Mouse (Mus musculus) testis, postnatal 14 days (tissue): Measurements from ENCODE around the gene Lrtm2.

Experiments
- DNase-seq: peaks from one replicate; pipeline ENCODE4 v3.0.0; 2021; ENCODE audit warnings: low spot score

Lrtm2 gene

DNA sequence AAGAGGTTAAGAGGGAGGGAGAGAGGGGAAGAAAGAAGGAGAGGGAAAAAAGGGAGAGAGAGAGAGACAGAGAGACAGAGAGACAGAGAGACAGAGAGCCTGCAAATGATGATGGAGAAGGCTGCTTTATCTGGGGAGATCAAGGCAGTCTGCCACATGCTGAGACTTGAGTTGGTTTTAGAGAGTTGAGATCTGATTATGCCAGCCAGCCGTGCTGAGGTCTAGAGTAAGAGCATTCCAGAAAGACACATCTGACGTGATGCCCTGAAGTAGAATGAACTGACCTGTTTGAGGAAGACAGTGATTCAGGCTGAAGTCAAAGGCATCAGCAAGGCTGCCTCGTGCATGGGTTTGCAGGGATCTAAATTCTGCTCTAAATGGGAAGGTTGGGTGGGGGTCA is 3.3 kb upstream of the Lrtm2 start:
- DNase-seq = no peak

GRCm38 (mm10) chr6:119333202-119333601 is 2.6 kb upstream of the Lrtm2 start:
- no peak for DNase-seq

DNA sequence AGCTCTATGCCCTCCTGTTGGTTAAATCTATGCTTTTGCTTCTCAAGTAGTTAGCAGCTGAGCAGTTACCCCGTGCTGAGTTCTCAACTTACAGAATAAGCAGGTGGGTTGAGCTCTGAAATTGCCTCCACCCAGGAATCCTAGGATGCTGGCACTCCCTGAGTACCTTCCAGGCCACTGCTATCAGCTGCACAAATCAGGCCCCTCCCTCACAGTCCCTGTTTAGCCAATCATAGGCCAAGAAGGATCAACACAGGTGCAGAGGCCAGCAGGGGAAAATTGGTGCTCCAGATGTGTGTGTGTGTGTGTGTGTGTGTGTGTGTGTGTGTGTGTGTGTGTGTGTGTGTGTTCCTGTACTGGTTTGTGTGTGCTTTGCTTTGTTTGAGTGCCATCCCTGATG is 1.5 kb upstream of the Lrtm2 start:
- no peak for DNase-seq

- no peak for DNase-seq
These were observed 630 bp downstream of the Lrtm2 start for GRCm38 (mm10) chr6:119329936-119330335.

- DNase-seq = no peak
These were observed 1.3 kb downstream of the Lrtm2 start for GRCm38 (mm10) chr6:119329215-119329714.

- no peak for DNase-seq
These were observed 1.9 kb downstream of the Lrtm2 start for GRCm38 (mm10) chr6:119328521-119329115.

DNA sequence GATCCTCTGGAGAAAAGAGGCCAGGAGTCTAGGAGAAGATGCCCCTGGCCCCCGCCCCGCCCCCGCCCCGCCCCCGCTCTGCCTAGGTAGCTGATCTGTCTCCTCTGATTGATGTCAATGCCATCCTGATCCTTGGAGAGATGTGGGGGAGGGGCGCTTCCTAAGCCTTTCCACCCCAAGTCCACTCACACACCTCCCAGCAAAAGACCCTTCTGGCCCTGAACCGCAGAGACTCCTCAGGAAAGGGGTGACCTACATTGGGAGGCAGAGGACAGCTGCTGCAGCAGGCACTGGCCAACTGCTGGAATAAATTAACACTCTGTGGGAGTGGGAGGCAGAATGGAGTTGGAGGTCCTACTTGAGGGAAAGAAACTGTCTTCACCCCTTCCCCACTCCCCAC is 4.0 kb downstream of the Lrtm2 start:
- no peak for DNase-seq

DNA sequence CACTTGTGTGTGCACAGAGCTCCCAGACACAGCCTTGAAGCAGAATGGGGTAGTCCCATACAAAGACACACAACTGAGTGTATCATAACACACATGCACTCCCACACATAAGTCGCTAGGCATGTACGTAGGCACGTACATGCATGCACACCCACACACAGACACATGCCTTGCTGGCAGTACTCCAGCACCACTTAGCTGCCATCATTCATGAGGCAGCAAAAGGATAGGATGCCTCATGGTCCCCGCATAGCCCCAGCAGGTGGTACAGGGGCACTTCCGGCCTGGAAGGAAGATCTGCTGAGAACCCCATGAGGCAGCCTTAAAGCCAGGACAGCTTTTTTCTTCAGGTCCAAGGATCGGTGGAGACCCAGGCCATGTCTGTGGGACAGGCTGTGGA is 4.6 kb downstream of the Lrtm2 start:
- no peak for DNase-seq

DNA sequence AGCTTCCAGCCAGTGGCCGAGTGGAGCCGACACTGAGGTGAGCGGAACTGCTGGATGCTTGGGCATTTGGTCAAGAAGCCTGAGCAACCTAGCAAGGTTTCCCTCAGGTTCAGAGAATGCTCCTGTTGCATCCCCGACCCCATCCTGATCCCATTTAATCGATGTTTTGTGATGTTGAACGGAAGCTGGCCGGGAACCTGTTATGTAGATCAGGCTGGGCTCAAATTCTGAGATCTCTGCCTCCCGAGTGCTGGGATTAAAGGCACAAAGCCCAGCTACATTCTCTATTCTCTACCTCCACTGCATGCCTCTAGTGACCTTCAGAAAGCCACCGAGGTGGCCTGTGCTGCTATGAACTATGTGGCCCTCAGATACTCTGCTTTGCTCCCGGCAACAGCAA is 5.8 kb downstream of the Lrtm2 start:
- DNase-seq = no peak

- no peak for DNase-seq
These were observed 8.8 kb downstream of the Lrtm2 start for GRCm38 (mm10) chr6:119321752-119322151.

- peak; percentile 33 for DNase-seq
These were observed 10.1 kb downstream of the Lrtm2 start for GRCm38 (mm10) chr6:119320481-119320880.

GRCm38 (mm10) chr6:119319358-119319757 is 11.2 kb downstream of the Lrtm2 start:
- peak; percentile 30 for DNase-seq

DNA sequence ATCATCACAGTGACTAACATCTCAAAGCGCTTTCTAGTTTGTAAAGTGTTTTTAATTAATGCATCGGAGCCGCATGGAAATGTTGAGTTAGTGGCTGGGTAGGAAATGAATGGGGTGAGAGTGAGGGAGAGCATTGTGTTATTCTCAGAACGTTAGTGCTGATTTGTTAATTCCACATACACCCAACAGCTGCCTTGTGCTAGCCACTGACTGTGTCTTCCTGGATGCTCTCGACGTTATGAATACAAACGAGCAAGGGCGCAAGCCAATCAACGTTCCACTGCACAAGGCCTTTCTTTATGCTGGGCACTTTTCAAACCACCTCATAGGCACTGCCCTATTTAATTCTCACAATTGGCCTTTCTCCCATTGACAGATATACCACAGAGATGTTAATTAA is 11.8 kb downstream of the Lrtm2 start:
- DNase-seq = no peak

- no peak for DNase-seq
These were observed 15.7 kb downstream of the Lrtm2 start for GRCm38 (mm10) chr6:119314751-119315476.

DNA sequence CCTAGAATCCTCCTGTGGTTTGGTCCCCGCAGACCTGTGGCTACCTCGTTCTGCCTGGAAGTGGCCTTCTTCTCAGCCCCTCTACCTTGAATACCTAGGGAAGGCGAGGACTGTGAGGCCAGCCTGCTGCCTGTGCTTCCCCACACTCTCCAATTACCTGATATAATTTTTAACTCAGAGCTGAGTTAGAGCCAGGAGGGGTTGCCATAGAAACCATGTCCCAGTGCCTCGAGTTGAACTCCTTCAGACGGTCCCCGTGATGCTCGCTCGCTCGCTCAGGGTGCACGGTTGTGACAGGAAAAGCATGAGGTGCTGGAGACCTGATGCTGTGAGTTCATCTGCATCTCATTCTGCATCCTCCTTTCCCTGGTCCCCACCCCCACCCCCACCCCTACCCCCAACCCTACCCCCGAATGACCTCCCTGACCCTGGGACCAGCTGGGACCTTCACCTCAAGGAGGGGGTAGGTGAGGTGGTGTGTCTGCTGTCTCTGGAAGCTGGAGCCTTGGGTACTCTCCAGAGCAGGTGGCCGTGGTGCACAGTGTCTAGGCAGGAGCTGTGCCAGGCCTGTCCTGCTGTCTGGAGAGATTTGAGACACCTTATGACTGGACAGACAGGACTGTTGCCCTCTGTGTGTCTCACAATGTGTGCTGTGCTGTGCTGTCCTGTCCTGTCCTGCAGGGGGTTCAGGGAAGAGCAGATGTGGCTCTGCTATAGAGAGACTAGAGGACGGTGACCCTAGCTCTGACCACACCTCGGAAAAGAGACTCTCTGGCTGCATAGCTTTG is 16.8 kb downstream of the Lrtm2 start:
- no peak for DNase-seq

DNA sequence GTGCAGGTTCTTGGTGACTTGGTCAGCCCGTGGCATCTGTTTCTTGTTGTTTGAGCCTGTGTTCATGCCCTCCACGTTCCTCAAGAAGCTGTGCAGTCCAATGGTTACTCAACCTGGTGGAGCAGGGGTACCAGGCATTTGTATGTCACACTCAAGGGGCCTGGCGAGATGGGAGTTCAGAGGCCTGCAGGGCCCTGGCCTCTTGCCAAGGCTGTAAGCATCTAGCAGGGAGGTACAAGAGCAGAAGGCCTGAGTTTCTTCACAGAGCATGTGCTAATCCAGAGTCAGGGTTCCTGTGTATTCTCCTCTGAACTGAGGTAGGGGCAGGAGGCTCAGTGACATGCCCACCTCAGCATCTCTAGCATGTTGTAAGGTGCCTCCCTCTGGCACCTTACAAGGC is 17.5 kb downstream of the Lrtm2 start:
- DNase-seq = no peak

GRCm38 (mm10) chr6:119312381-119312780 is 18.2 kb downstream of the Lrtm2 start:
- no peak for DNase-seq

- DNase-seq = no peak
These were observed 20.4 kb downstream of the Lrtm2 start for GRCm38 (mm10) chr6:119310176-119310575.

DNA sequence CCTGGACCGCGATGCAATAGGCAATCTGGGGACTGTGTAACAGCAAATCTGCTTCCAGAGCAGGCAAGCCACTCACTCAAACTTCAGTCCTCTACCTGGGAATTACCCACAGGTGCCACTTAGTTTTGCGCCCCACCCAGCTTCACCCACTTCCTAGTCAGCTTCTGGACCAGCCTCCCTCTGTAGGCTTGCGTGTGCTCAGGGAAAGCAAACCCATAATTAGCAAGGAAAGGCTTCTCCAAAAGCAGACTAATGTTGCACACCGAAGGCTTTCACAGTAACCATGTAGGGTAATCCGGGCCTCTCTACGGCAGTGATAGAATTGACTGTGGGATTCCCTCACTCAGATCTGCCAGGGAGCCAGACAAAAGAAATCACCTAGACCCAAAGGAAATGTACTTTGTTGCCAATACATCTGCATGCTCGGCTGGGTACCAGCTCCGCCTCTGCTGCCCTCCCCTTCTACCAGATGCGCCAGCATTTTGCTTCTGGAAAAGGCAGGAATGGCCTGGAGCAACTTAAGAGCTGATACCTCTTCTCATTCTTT is 22.6 kb downstream of the Lrtm2 start:
- peak; percentile 50 for DNase-seq

GRCm38 (mm10) chr6:119303331-119303730 is 27.2 kb downstream of the Lrtm2 start:
- DNase-seq = no peak

GRCm38 (mm10) chr6:119301310-119301709 is 29.3 kb downstream of the Lrtm2 start:
- DNase-seq = no peak

- no peak for DNase-seq
These were observed 49.8 kb downstream of the Lrtm2 start for GRCm38 (mm10) chr6:119280761-119281160.

- DNase-seq = no peak
These were observed 53.9 kb downstream of the Lrtm2 start for GRCm38 (mm10) chr6:119276713-119277112.
